Mouse (Mus musculus): ENCODE measurements around the gene Zar1. TPM values are rescaled to one million over a fixed set of nuclear protein-coding genes. Genes with fewer than 3 reads are reported as not detected.

Gene Zar1
- polyA plus RNA-seq, 1 experiment from 2014 or later, result not detected

DNA sequence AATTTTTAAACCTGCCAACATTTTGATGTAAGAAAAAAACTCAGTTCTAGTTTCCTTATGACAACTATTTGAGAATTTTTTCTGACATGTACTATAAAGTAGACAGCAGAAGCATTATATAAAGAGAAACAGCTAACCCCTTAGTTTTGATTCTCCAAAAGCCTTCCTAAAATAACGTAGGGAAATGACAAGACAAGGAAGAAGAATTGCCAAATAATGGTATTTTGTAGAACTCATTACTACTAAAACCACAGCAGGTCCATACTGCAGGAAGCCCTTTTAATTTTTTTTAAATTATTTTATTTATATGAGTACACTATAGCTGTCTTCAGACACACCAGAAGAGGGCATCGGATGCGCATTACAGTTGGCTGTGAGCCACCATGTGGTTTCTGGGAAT is 29.8 kb downstream of the Zar1 start:
- Histone ChIP-seq H3K9me3 (replicated peaks; ENCODE audit: control insufficient read depth, low read length) (no peaks in the 10 kb centered on the region), H3K4me1 (ENCODE audit: control insufficient read depth, low read depth, low read length) (no peaks in the 10 kb centered on the region), H3K4me3 (ENCODE audit: low read depth, low read length) (no peak overlapping the region), H3K27ac (ENCODE audit: low read length) (no peak overlapping the region), H3K27me3 (ENCODE audit: control insufficient read depth, insufficient read depth, low read depth, low read length) (no peaks in the 10 kb centered on the region), H3K36me3 (ENCODE audit: control insufficient read depth, insufficient read depth) (peaks cover 5% of the 10 kb centered on the region; the same call in 1 of the 2 replicates), H3K9ac (ENCODE audit: low read depth, low read length) (no peak overlapping the region), H3K4me2 (ENCODE audit: low read depth, low read length) (no peak overlapping the region)
- 83% methylated on average over 3 of the region's 3 CpGs for WGBS (ENCODE audit: insufficient replicate concordance)
- no peak for ATAC-seq (ENCODE audit: low read depth)

DNA sequence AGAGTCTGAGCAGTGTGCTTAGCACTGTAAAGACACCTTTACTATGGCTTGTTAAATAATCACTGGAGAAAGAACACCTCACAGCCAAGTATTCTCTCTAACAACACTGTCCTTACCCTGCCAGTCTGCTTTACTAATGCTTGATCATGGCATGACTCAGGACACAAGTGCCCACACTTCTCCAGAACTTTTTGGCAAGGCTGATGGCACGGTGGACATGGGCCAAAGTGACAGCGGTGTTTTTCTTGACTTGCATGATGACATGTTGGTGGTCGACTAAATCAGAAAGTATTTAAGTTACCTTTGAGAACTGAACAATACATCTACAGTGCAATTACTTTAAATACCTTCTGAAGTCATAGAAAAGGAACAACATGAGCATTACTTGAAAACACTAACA is 52.2 kb downstream of the Zar1 start:
- Histone ChIP-seq H3K27ac (ENCODE audit: low read length) (no peak overlapping the region), H3K4me3 (ENCODE audit: low read depth, low read length) (no peak overlapping the region), H3K27me3 (ENCODE audit: control insufficient read depth, insufficient read depth, low read depth, low read length) (no peaks in the 10 kb centered on the region), H3K9ac (ENCODE audit: low read depth, low read length) (no peak overlapping the region), H3K9me3 (replicated peaks; ENCODE audit: control insufficient read depth, low read length) (no peaks in the 10 kb centered on the region), H3K4me1 (ENCODE audit: control insufficient read depth, low read depth, low read length) (no peaks in the 10 kb centered on the region), H3K4me2 (ENCODE audit: low read depth, low read length) (no peak overlapping the region), H3K36me3 (ENCODE audit: control insufficient read depth, insufficient read depth) (peaks cover 12% of the 10 kb centered on the region)
- 79% methylated on average over 3 of the region's 3 CpGs for WGBS (ENCODE audit: insufficient replicate concordance)
- ATAC-seq (ENCODE audit: low read depth), result no peak

Other genes with a start within 250 kb of the Zar1 start
- gene Corin, start 76.8 kb downstream of the Zar1 start, polyA plus RNA-seq (2015; fragmentation: Nextera tagmentation; extraction: Ambion mirVana), result 0.15 and 0.19 TPM in 2 replicates
- gene Nfxl1, start 21.6 kb downstream of the Zar1 start, polyA plus RNA-seq (2015; fragmentation: Nextera tagmentation; extraction: Ambion mirVana), result 5.7 and 5.9 TPM in 2 replicates
- not detected in 2 replicates for gene Gm5868, start 6.3 kb upstream of the Zar1 start, polyA plus RNA-seq (2015; fragmentation: Nextera tagmentation; extraction: Ambion mirVana)
- not detected in 2 replicates for gene Cnga1, start 63.0 kb upstream of the Zar1 start, polyA plus RNA-seq (2015; fragmentation: Nextera tagmentation; extraction: Ambion mirVana)
- gene Nipal1, start 66.5 kb upstream of the Zar1 start, polyA plus RNA-seq (2015; fragmentation: Nextera tagmentation; extraction: Ambion mirVana), result 40.1 and 51.0 TPM in 2 replicates
- gene Txk, start 171.5 kb upstream of the Zar1 start, polyA plus RNA-seq (2015; fragmentation: Nextera tagmentation; extraction: Ambion mirVana), result 0.09 and 0.13 TPM in 2 replicates